Mouse (Mus musculus): ENCODE measurements around the gene Gm3646. TPM values are rescaled to one million over a fixed set of nuclear protein-coding genes. Genes with fewer than 3 reads are reported as not detected.

Gene Gm3646
- polyA plus RNA-seq, 1 experiment from 2014 or later: not detected

DNA sequence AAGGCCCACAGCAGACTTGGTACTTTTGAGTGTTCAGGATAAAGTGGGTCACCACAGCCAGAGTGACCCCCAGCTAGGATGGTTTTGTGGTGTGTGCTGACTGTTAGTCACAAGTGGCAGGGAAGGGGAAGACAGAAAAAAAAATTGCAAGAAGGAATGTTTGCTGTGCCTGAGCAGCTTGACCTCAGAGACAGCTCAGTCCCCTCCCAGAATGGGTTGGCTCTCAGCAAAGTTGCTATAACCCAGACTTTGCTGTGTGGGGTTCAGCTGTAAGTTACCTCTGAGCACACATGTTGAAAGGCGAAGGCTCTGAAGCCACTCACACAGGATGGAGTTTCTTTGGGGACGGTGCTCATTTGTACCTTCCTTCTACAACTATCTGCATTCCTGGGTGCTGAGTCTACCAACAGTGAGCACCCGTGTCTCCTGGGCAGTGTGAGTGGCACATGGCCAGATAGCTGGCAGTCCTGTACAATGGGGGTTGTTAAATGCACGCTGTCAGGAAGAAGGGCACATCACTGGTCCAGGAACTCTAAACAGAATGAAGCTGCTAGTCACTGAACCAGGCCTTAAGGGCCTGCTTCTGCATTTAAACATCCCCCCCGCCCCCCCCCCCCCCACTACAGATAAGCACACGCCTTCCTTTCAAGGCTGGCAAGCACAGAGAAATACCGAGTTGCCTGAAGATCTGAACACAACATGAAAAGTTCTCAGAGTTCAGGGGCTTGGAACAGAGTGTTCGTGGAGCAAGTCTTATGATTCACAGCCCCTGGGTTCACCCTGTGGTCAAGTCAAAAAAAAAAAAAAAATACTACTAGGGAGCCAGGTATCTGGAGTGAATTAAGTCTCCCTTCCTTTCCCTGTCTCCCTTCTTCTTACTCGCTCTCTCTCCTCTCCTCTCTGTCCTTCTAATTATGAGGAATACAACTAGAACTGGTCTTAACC is 45.6 kb downstream of the Gm3646 start:
- Histone ChIP-seq H3K4me2 (no peak overlapping the region), H3K27me3 (replicated peaks; ENCODE audit: control insufficient read depth, insufficient read depth, low read length) (no peaks in the 10 kb centered on the region), H3K36me3 (ENCODE audit: control insufficient read depth, insufficient read depth, low read length) (no peaks in the 10 kb centered on the region), H3K9me3 (ENCODE audit: control insufficient read depth, low read length) (no peaks in the 10 kb centered on the region), H3K27ac (ENCODE audit: low read depth, low read length) (no peak overlapping the region), H3K4me1 (replicated peaks; ENCODE audit: control insufficient read depth, insufficient read depth, low read length) (peaks cover 8% of the 10 kb centered on the region), H3K4me3 (ENCODE audit: low read depth, low read length) (no peak overlapping the region), H3K9ac (ENCODE audit: low read depth, low read length) (no peak overlapping the region)
- 34% methylated on average over 9 of the region's 9 CpGs for WGBS
- ATAC-seq (replicated peaks; ENCODE audit: low FRiP score) (no peak), DNase-seq (ENCODE audit: low spot score) (no peak)

GRCm38 (mm10) chr1:39758244-39758643 is 46.9 kb downstream of the Gm3646 start:
- no peak overlapping the region for H3K4me3 ChIP-seq (ENCODE audit: low read depth, low read length)
- no peak overlapping the region for H3K4me2 ChIP-seq
- no peaks in the 10 kb centered on the region for H3K27me3 ChIP-seq (replicated peaks; ENCODE audit: control insufficient read depth, insufficient read depth, low read length)
- no peak for ATAC-seq (replicated peaks; ENCODE audit: low FRiP score)
- no peak overlapping the region for H3K27ac ChIP-seq (ENCODE audit: low read depth, low read length)
- no peak for DNase-seq (ENCODE audit: low spot score)
- peaks cover 18% of the 10 kb centered on the region for H3K4me1 ChIP-seq (replicated peaks; ENCODE audit: control insufficient read depth, insufficient read depth, low read length)
- no peaks in the 10 kb centered on the region for H3K36me3 ChIP-seq (ENCODE audit: control insufficient read depth, insufficient read depth, low read length)
- WGBS: 67% methylated on average over 9 of the region's 9 CpGs
- H3K9me3 ChIP-seq (ENCODE audit: control insufficient read depth, low read length): no peaks in the 10 kb centered on the region
- H3K9ac ChIP-seq (ENCODE audit: low read depth, low read length): no peak overlapping the region

DNA sequence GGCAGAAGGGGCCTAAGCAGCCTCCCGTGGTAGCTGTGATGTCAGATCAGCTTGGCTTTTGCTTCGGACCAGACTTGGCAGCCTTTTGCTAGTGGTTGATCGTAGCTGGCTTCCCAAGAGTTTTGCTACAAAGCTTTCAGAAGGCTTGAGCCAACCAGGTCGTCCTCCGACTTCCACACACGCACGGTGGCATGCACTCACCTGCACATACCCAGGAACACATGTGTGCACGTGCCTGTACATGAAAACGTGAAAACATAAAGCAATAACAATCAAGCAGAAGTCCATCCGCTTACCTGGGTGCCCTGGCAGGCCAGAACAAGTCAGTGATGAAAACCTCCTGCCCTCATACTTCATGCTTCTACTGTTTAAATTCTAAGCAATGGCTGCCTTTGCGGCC is 48.2 kb downstream of the Gm3646 start:
- Histone ChIP-seq H3K9me3 (ENCODE audit: control insufficient read depth, low read length) (no peaks in the 10 kb centered on the region), H3K27me3 (replicated peaks; ENCODE audit: control insufficient read depth, insufficient read depth, low read length) (no peaks in the 10 kb centered on the region), H3K36me3 (ENCODE audit: control insufficient read depth, insufficient read depth, low read length) (no peaks in the 10 kb centered on the region), H3K9ac (ENCODE audit: low read depth, low read length) (no peak overlapping the region), H3K4me1 (replicated peaks; ENCODE audit: control insufficient read depth, insufficient read depth, low read length) (peaks cover 18% of the 10 kb centered on the region), H3K4me3 (ENCODE audit: low read depth, low read length) (no peak overlapping the region), H3K27ac (ENCODE audit: low read depth, low read length) (no peak overlapping the region), H3K4me2 (no peak overlapping the region)
- DNase-seq (ENCODE audit: low spot score): no peak
- ATAC-seq (replicated peaks; ENCODE audit: low FRiP score): no peak
- WGBS: 86% methylated on average over 11 of the region's 11 CpGs

DNA sequence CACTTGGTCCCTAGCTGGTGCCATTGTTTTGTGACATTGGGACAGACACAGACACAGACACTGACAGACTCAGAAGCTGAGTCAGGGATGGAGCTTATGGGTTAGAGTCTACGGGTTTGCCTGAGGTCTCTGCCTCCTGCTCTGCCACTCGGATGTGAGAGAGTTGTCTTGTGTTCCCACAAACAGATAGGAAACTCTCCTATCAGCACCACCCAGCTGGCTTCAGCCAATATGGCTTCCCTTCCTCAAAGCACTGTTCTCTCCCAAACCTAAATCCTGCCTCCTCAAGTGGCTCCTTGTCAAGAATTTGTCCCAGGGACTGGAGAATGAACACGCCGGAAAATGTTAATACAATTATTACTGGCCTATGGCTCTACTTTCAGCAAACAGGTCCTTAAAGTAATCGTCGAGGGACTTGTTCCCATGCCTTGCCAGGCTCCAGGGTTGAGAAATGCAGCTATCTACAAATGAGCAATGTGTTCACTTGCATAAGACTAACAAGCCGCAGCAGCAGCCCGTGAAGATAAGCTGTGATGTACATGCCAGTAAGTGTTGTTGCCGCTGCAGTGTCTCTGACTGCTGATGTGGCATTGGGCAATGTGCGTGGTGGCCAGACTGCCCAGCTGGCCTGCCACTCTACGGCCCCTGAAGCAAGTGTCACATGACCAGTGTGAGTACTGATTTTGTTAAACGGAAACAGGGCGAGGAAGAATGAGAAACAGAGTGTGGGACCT is 50.7 kb downstream of the Gm3646 start:
- Histone ChIP-seq H3K9me3 (ENCODE audit: control insufficient read depth, low read length) (no peaks in the 10 kb centered on the region), H3K27ac (ENCODE audit: low read depth, low read length) (peak overlapping the region; percentile 29), H3K27me3 (replicated peaks; ENCODE audit: control insufficient read depth, insufficient read depth, low read length) (no peaks in the 10 kb centered on the region), H3K9ac (ENCODE audit: low read depth, low read length) (no peak overlapping the region), H3K4me3 (ENCODE audit: low read depth, low read length) (no peak overlapping the region), H3K36me3 (ENCODE audit: control insufficient read depth, insufficient read depth, low read length) (no peaks in the 10 kb centered on the region), H3K4me2 (peak overlapping the region; percentile 24), H3K4me1 (replicated peaks; ENCODE audit: control insufficient read depth, insufficient read depth, low read length) (peaks cover 21% of the 10 kb centered on the region)
- ATAC-seq (replicated peaks; ENCODE audit: low FRiP score): peak; percentile 88
- 40% methylated on average over 13 of the region's 13 CpGs for WGBS
- DNase-seq (ENCODE audit: low spot score): no peak

Other genes with a start within 250 kb of the Gm3646 start
- gene Rnf149, start 227.9 kb downstream of the Gm3646 start, polyA plus RNA-seq (2014; fragmentation: Nextera tagmentation; extraction: Ambion mirVana): 27.5 and 29.6 TPM in 2 replicates
- gene Creg2, start 153.9 kb downstream of the Gm3646 start, polyA plus RNA-seq (2014; fragmentation: Nextera tagmentation; extraction: Ambion mirVana): not detected in 2 replicates
- 0.17 and 0.53 TPM in 2 replicates for gene Rfx8, start 84.3 kb downstream of the Gm3646 start, polyA plus RNA-seq (2014; fragmentation: Nextera tagmentation; extraction: Ambion mirVana)
- 12.5 and 13.6 TPM in 2 replicates for gene Map4k4, start 95.6 kb upstream of the Gm3646 start, polyA plus RNA-seq (2014; fragmentation: Nextera tagmentation; extraction: Ambion mirVana)

Data from liver, embryonic 11.5 days (tissue).